Mouse (Mus musculus) liver, embryonic 11.5 days (tissue): ENCODE data around the gene Acsm5. TPM values are rescaled to one million over a fixed set of nuclear protein-coding genes. Genes with fewer than 3 reads are reported as not detected.
A peak's percentile ranks its signal among the peaks of the same experiment; 100 is the strongest.

Experiments
- ATAC-seq: fragments of 200-750 bp; cut with Nextera tagmentation; replicated peaks from 2 replicates; pipeline ENCODE4 v1.8.0; 2017; ENCODE audit warnings: moderate number of reproducible peaks, mild to moderate bottlenecking, moderate TSS enrichment, moderate library complexity; ENCODE audit not compliant: low FRiP score
- DNase-seq: peaks from one replicate; pipeline ENCODE4 v3.0.0-alpha.2; 2017; ENCODE audit warnings: low spot score
- H3K27ac ChIP-seq: fragments of 300-500 bp; sonication (generic); 2 replicates; pipeline ENCODE4 v1.5.1; 2014; ENCODE audit warnings: mild to moderate bottlenecking, low read depth, low read length, control low read depth
- H3K27me3 ChIP-seq: fragments of 300-500 bp; sonication (generic); replicated peaks from 2 replicates; pipeline ENCODE4 v1.6.1; 2014; ENCODE audit warnings: low read length, mixed read lengths; ENCODE audit not compliant: control insufficient read depth, insufficient read depth
- H3K36me3 ChIP-seq: fragments of 300-500 bp; sonication (generic); 2 replicates; pipeline ENCODE4 v1.6.1; 2014; ENCODE audit warnings: mild to moderate bottlenecking, low read length, moderate library complexity, mixed read lengths; ENCODE audit not compliant: control insufficient read depth, insufficient read depth
- H3K4me1 ChIP-seq: fragments of 300-500 bp; sonication (generic); replicated peaks from 2 replicates; pipeline ENCODE4 v1.6.1; 2014; ENCODE audit warnings: low read length, mixed read lengths; ENCODE audit not compliant: control insufficient read depth, insufficient read depth
- H3K4me2 ChIP-seq: fragments of 300-500 bp; sonication (generic); 2 replicates; pipeline ENCODE4 v1.6.1; 2014; ENCODE audit warnings: mild to moderate bottlenecking, control low read depth, moderate library complexity
- H3K4me3 ChIP-seq: fragments of 300-500 bp; sonication (generic); 2 replicates; pipeline ENCODE4 v1.5.1; 2014; ENCODE audit warnings: low read depth, low read length, control low read depth
- H3K9ac ChIP-seq: fragments of 300-500 bp; sonication (generic); 2 replicates; pipeline ENCODE4 v1.6.1; 2014; ENCODE audit warnings: low read depth, low read length, control low read depth
- H3K9me3 ChIP-seq: fragments of 300-500 bp; sonication (generic); 2 replicates; pipeline ENCODE4 v1.6.1; 2016; ENCODE audit warnings: low read length, inconsistent platforms, mixed read lengths; ENCODE audit not compliant: control insufficient read depth
- WGBS: fragments of 180-500 bp; shearing (Covaris S2); extraction: QIAGEN DNeasy Blood & Tissue Kit; methylation state at CpG from one replicate; pipeline ENCODE4 v1.1.7; 2014; 5-methylcytosine and 5-hydroxymethylcytosine counted together
- polyA plus RNA-seq: library from polyadenylated mRNA; unstranded; fragments of >200 nt; fragmentation: Nextera tagmentation; extraction: Ambion mirVana; gene quantifications from 2 replicates; pipeline ENCODE4 v1.2.1, GENCODE M21; 2014

Acsm5 gene
- polyA plus RNA-seq: not detected in 2 replicates

DNA sequence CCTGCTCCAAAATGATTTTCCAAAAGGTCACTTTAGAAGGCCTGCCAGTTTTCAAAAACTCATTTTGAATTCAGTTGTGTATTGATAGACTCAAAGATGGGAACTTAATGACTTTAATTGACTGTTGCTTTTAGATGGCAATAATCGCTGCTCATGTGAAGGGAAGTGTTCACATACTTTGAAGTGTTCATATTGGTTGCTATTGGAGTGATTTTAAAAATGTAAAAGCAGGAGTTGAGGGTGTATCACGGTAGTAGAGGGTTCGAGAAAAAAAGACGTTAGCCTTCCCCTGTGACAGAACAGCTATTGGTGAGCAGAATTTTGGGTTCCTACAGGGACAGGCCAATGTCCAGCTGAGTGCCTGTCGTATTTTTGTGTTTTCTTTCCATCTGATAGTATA lies at the start of gene Acsm5:
TSS of gene Acsm5 (plus strand) at position 301 of the 400 bp plus-strand sequence.
- DNase-seq: no peak
- H3K36me3 ChIP-seq: no peaks in the 10 kb centered on the region
- H3K27ac ChIP-seq: no peak within 1 kb of the TSS
- no peaks in the 10 kb centered on the region for H3K9me3 ChIP-seq
- no peak within 1 kb of the TSS for H3K4me2 ChIP-seq
- no peak within 1 kb of the TSS for H3K9ac ChIP-seq
- H3K4me1 ChIP-seq: no peaks in the 10 kb centered on the region
- H3K27me3 ChIP-seq: no peaks in the 10 kb centered on the region
- WGBS: 70% methylated on average over 5 of the region's 5 CpGs
- no peak for ATAC-seq
- no peak within 1 kb of the TSS for H3K4me3 ChIP-seq

GRCm38 (mm10) chr7:119476500-119477389 lies 42.5 kb upstream of the Acsm5 start:
- Histone ChIP-seq H3K27ac (no peak overlapping the region), H3K4me2 (no peak overlapping the region), H3K36me3 (no peaks in the 10 kb centered on the region), H3K27me3 (no peaks in the 10 kb centered on the region), H3K4me3 (no peak overlapping the region), H3K9ac (no peak overlapping the region), H3K9me3 (no peaks in the 10 kb centered on the region), H3K4me1 (no peaks in the 10 kb centered on the region)
- DNase-seq (no peak), ATAC-seq (peak; percentile 58)
- 65% methylated on average over 33 of the region's 33 CpGs for WGBS

- H3K4me1 ChIP-seq: no peaks in the 10 kb centered on the region
- DNase-seq: no peak
- H3K4me2 ChIP-seq: no peak within 1 kb of the TSS
- H3K9me3 ChIP-seq: no peaks in the 10 kb centered on the region
- no peaks in the 10 kb centered on the region for H3K27me3 ChIP-seq
- H3K36me3 ChIP-seq: no peaks in the 10 kb centered on the region
- no peak for ATAC-seq
- no peak within 1 kb of the TSS for H3K27ac ChIP-seq
- no peak within 1 kb of the TSS for H3K9ac ChIP-seq
- H3K4me3 ChIP-seq: no peak within 1 kb of the TSS
Measured at GRCm38 (mm10) chr7:119479256-119479655, 40.0 kb upstream of the Acsm5 start, which contains the start of gene Umod. Gene Umod (minus strand): TSS chr7:119479282.

DNA sequence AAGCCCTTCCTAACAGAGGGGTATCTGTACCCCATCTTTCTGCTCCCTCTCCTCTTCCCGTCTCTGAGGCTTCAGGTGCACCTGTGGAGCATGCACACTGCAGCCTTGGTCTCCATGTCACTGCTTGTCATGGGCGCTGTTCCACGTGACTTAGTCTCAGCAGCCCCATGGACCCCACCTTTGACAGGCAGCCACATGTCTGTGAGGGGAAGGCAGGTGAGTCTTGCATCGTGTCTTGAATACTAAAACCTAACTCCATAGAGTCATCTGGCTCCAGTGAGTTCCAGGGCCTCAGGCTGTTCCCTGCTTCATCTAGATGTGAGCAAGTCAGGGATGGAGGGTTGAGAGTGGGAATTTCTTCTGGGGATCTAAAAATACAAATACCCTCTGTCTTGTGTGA lies 35.1 kb upstream of the Acsm5 start:
- Histone ChIP-seq H3K4me2 (no peak overlapping the region), H3K27ac (no peak overlapping the region), H3K9me3 (no peaks in the 10 kb centered on the region), H3K9ac (no peak overlapping the region), H3K36me3 (no peaks in the 10 kb centered on the region), H3K27me3 (no peaks in the 10 kb centered on the region), H3K4me3 (no peak overlapping the region), H3K4me1 (no peaks in the 10 kb centered on the region)
- 79% methylated on average over 4 of the region's 4 CpGs for whole genome bisulfite sequencing
- no peak for ATAC-seq
- DNase-seq: no peak

GRCm38 (mm10) chr7:119486683-119487082 lies 32.6 kb upstream of the Acsm5 start:
- H3K27me3 ChIP-seq: no peaks in the 10 kb centered on the region
- no peak overlapping the region for H3K4me3 ChIP-seq
- no peak overlapping the region for H3K4me2 ChIP-seq
- no peak overlapping the region for H3K27ac ChIP-seq
- H3K36me3 ChIP-seq: no peaks in the 10 kb centered on the region
- 68% methylated on average over 5 of the region's 5 CpGs for WGBS
- DNase-seq (no peak), ATAC-seq (no peak)
- no peaks in the 10 kb centered on the region for H3K4me1 ChIP-seq
- no peak overlapping the region for H3K9ac ChIP-seq
- H3K9me3 ChIP-seq: no peaks in the 10 kb centered on the region

- no peaks in the 10 kb centered on the region for H3K27me3 ChIP-seq
- no peak for DNase-seq
- WGBS: 79% methylated on average over 4 of the region's 4 CpGs
- no peak overlapping the region for H3K4me3 ChIP-seq
- H3K27ac ChIP-seq: no peak overlapping the region
- no peaks in the 10 kb centered on the region for H3K9me3 ChIP-seq
- no peaks in the 10 kb centered on the region for H3K4me1 ChIP-seq
- H3K36me3 ChIP-seq: no peaks in the 10 kb centered on the region
- no peak overlapping the region for H3K9ac ChIP-seq
- ATAC-seq: no peak
- H3K4me2 ChIP-seq: no peak overlapping the region
Measured at GRCm38 (mm10) chr7:119490041-119490780, 29.1 kb upstream of the Acsm5 start.

GRCm38 (mm10) chr7:119511143-119511542 lies 8.1 kb upstream of the Acsm5 start:
- no peaks in the 10 kb centered on the region for H3K27me3 ChIP-seq
- no peak overlapping the region for H3K9ac ChIP-seq
- WGBS: 80% methylated on average over 4 of the region's 4 CpGs
- H3K9me3 ChIP-seq: no peaks in the 10 kb centered on the region
- no peaks in the 10 kb centered on the region for H3K36me3 ChIP-seq
- no peak overlapping the region for H3K4me2 ChIP-seq
- ATAC-seq (no peak), DNase-seq (no peak)
- no peaks in the 10 kb centered on the region for H3K4me1 ChIP-seq
- H3K27ac ChIP-seq: no peak overlapping the region
- no peak overlapping the region for H3K4me3 ChIP-seq

DNA sequence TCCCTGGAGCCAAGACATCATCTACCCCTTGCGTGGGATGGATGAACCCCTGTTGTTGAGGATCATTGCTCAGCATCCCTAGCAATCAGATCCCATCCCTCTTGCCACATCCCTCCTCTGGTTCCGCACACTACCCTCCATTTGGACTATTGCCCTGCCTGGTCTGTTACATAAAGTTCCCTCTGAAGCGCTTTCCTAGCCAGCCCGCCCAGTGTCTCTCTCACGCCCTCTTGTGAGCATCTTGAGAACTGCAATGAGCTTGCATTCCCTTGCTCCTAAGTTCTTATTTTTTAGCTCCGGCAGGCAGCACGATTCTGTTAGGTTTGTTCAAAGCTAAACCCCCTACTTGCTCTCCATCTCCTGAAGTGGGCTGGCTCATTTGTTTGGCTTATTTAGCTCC lies 6.2 kb upstream of the Acsm5 start:
- DNase-seq: peak; percentile 33

More for the DNA sequence above, 6.2 kb upstream of the Acsm5 start:
- Histone ChIP-seq H3K4me3 (no peak overlapping the region), H3K4me1 (no peaks in the 10 kb centered on the region), H3K27ac (no peak overlapping the region), H3K27me3 (no peaks in the 10 kb centered on the region), H3K4me2 (no peak overlapping the region), H3K36me3 (no peaks in the 10 kb centered on the region), H3K9ac (no peak overlapping the region), H3K9me3 (no peaks in the 10 kb centered on the region)
- ATAC-seq: peak; percentile 56
- WGBS: 31% methylated on average over 7 of the region's 7 CpGs
